Mouse (Mus musculus) urinary bladder, postnatal 14 days (tissue): ENCODE measurements around the gene Cracr2a.

Experiments
- DNase-seq: peaks from one replicate; pipeline ENCODE4 v3.0.0; 2021; ENCODE audit warnings: low spot score

Gene Cracr2a

GRCm38 (mm10) chr6:127693681-127694080, 132.5 kb downstream of the Cracr2a start:
- DNase-seq, result no peak

GRCm38 (mm10) chr6:127701036-127701783, 140.1 kb downstream of the Cracr2a start:
- DNase-seq, result no peak

DNA sequence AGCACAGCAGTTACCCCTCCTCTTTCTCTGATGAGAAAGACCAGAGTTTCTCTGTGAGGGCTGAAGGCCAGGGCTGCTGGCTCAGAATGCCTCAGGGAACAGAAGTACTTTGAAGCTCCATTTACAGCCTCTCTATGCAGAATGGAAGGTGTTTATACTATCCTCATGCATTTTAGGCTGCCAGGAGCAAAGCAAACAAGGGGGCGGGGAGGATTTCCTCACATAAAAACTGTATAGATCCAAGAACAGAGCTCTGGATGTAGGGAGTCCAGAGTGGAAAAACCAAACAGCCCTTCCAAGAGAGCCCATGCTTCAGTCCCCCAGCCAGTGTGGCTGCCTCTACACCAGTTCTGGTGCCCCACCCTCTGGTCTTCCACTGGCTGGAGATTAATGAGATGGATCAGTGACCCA, 147.1 kb downstream of the Cracr2a start:
- no peak for DNase-seq

DNA sequence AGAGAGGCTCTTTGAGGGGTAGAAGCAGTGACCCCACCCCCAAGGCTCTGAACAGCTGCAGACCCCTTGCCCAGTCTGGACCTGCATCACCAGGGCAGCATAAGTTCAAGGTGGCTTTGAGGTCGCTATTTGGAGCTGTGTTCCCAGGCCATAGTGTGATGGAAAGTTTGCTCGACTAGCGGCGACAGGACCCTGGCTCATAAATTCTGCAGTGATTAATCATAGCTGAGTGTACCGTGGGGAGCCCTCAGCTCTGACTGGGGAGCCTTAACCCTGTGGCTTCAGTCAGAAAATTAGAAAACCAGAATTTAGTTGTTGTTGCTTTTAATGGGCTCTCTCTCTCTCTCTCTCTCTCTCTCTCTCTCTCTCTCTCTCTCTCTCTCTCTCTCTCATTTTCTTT, 153.8 kb downstream of the Cracr2a start:
- peak; percentile 3 for DNase-seq

DNA sequence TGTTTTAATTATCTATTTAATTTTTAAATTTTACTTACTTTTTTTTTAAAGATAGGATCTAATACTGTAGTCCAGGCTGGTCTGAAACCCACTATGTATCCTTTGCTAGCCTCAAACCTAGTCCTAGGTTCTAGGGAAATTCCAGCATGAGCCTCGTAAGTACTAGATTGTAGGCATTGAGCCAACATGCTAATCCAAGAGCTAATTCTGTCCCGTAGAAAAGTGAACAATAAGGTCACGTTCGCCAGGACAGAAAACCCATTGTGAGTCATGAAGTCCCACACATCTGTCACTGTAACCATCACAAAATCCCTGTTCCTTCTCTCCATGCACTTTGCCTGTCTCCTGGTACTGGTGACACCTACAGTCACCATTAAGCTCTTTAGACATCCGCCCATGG, 154.3 kb downstream of the Cracr2a start:
- DNase-seq, result no peak

GRCm38 (mm10) chr6:127717239-127718137, 156.3 kb downstream of the Cracr2a start:
- DNase-seq, result no peak

DNA sequence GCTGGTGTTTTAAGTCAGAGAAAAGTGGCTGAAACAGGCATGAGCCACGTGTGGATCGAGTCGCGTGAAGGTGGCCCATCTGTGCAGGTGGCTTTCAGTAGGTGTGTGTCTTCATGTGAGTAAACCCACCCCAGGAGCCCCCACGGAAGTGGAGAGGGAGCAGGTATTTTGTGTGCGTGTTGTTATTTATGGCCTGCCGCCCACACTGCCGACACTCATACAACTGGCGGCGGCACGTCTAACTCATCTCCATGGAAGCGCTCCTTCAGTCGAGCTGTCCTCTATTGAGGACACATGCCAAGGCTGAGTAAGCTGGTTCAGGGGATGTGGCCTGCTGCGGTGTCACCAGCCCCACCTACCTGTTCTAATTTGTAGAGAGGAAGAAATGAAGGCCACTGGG, 158.7 kb downstream of the Cracr2a start:
- DNase-seq, result no peak

GRCm38 (mm10) chr6:127723126-127723525, 162.0 kb downstream of the Cracr2a start:
- no peak for DNase-seq
